Mouse (Mus musculus): Measurements from ENCODE around the gene Irf3. TPM values are rescaled to one million over a fixed set of nuclear protein-coding genes. Genes with fewer than 3 reads are reported as not detected.
A peak's percentile ranks its signal among the peaks of the same experiment; 100 is the strongest.

Gene Irf3
- polyA plus RNA-seq, 1 experiment from 2014 or later: 83.5 TPM

GRCm38 (mm10) chr7:44981539-44981938 is 15.9 kb upstream of the Irf3 start:
- H3K27me3 ChIP-seq (ENCODE audit: control insufficient read depth, insufficient read depth, low read length): no peaks in the 10 kb centered on the region
- peaks cover 43% of the 10 kb centered on the region for H3K36me3 ChIP-seq (ENCODE audit: control insufficient read depth, insufficient read depth, low read length)
- DNase-seq (ENCODE audit: low spot score) (no peak), ATAC-seq (ENCODE audit: insufficient number of reproducible peaks, low FRiP score, low TSS enrichment, low read depth) (no peak)
- H3K27ac ChIP-seq (replicated peaks; ENCODE audit: low read depth, low read length): no peak overlapping the region
- no peak overlapping the region for H3K9ac ChIP-seq (ENCODE audit: low read length)
- no peaks in the 10 kb centered on the region for H3K9me3 ChIP-seq (ENCODE audit: control insufficient read depth, low read length)
- H3K4me1 ChIP-seq (ENCODE audit: control insufficient read depth, insufficient read depth, low read length): peaks cover 9% of the 10 kb centered on the region
- no peak overlapping the region for H3K4me3 ChIP-seq (ENCODE audit: low read depth, low read length)
- WGBS: 92% methylated on average over 8 of the region's 8 CpGs
- H3K4me2 ChIP-seq (ENCODE audit: low read depth, severe bottlenecking): no peak overlapping the region

- 41% methylated on average over 6 of the region's 6 CpGs for WGBS
- peaks cover 27% of the 10 kb centered on the region for H3K36me3 ChIP-seq (ENCODE audit: control insufficient read depth, insufficient read depth, low read length)
- H3K4me1 ChIP-seq (ENCODE audit: control insufficient read depth, insufficient read depth, low read length): peaks cover 9% of the 10 kb centered on the region
- H3K9me3 ChIP-seq (ENCODE audit: control insufficient read depth, low read length): no peaks in the 10 kb centered on the region
- DNase-seq (ENCODE audit: low spot score): peak; percentile 92
- H3K27me3 ChIP-seq (ENCODE audit: control insufficient read depth, insufficient read depth, low read length): no peaks in the 10 kb centered on the region
- H3K27ac ChIP-seq (replicated peaks; ENCODE audit: low read depth, low read length): no peak overlapping the region
- no peak for ATAC-seq (ENCODE audit: insufficient number of reproducible peaks, low FRiP score, low TSS enrichment, low read depth)
- no peak overlapping the region for H3K4me3 ChIP-seq (ENCODE audit: low read depth, low read length)
- no peak overlapping the region for H3K4me2 ChIP-seq (ENCODE audit: low read depth, severe bottlenecking)
- no peak overlapping the region for H3K9ac ChIP-seq (ENCODE audit: low read length)
These were observed 14.4 kb upstream of the Irf3 start for GRCm38 (mm10) chr7:44983085-44983484.

- no peak overlapping the region; the same call in 1 of the 2 replicates for H3K9ac ChIP-seq (ENCODE audit: low read length)
- H3K4me2 ChIP-seq (ENCODE audit: low read depth, severe bottlenecking): peak overlapping the region; percentile 63; the same call in 1 of the 2 replicates
- H3K36me3 ChIP-seq (ENCODE audit: control insufficient read depth, insufficient read depth, low read length): peaks cover 19% of the 10 kb centered on the region
- no peak overlapping the region for H3K27ac ChIP-seq (replicated peaks; ENCODE audit: low read depth, low read length)
- WGBS: 83% methylated on average over 7 of the region's 7 CpGs
- no peaks in the 10 kb centered on the region for H3K27me3 ChIP-seq (ENCODE audit: control insufficient read depth, insufficient read depth, low read length)
- H3K4me3 ChIP-seq (ENCODE audit: low read depth, low read length): no peak overlapping the region; the same call in none of the 2 replicates
- DNase-seq (ENCODE audit: low spot score) (no peak), ATAC-seq (ENCODE audit: insufficient number of reproducible peaks, low FRiP score, low TSS enrichment, low read depth) (no peak)
- H3K4me1 ChIP-seq (ENCODE audit: control insufficient read depth, insufficient read depth, low read length): peaks cover 9% of the 10 kb centered on the region
- no peaks in the 10 kb centered on the region for H3K9me3 ChIP-seq (ENCODE audit: control insufficient read depth, low read length)
These were observed 13.3 kb upstream of the Irf3 start for GRCm38 (mm10) chr7:44983944-44984832.

GRCm38 (mm10) chr7:44984833-44985164 is 12.6 kb upstream of the Irf3 start:
- Histone ChIP-seq H3K4me1 (ENCODE audit: control insufficient read depth, insufficient read depth, low read length) (peaks cover 9% of the 10 kb centered on the region), H3K4me2 (ENCODE audit: low read depth, severe bottlenecking) (peak overlapping the region; percentile 63), H3K27me3 (ENCODE audit: control insufficient read depth, insufficient read depth, low read length) (no peaks in the 10 kb centered on the region), H3K4me3 (ENCODE audit: low read depth, low read length) (peak overlapping the region; percentile 70), H3K36me3 (ENCODE audit: control insufficient read depth, insufficient read depth, low read length) (peaks cover 14% of the 10 kb centered on the region), H3K9me3 (ENCODE audit: control insufficient read depth, low read length) (no peaks in the 10 kb centered on the region), H3K27ac (replicated peaks; ENCODE audit: low read depth, low read length) (no peak overlapping the region), H3K9ac (ENCODE audit: low read length) (no peak overlapping the region; the same call in 1 of the 2 replicates)
- 49% methylated on average over 3 of the region's 3 CpGs for WGBS
- ATAC-seq (ENCODE audit: insufficient number of reproducible peaks, low FRiP score, low TSS enrichment, low read depth) (no peak), DNase-seq (ENCODE audit: low spot score) (no peak)

- peak; percentile 85 for DNase-seq (ENCODE audit: low spot score)
- peak overlapping the region; percentile 70 for H3K4me3 ChIP-seq (ENCODE audit: low read depth, low read length)
- 0 out of 2 replicates have a peak, but pooled peaks have one; percentile 6 for ATAC-seq (ENCODE audit: insufficient number of reproducible peaks, low FRiP score, low TSS enrichment, low read depth)
- no peaks in the 10 kb centered on the region for H3K9me3 ChIP-seq (ENCODE audit: control insufficient read depth, low read length)
- peak overlapping the region; percentile 99 for H3K9ac ChIP-seq (ENCODE audit: low read length)
- H3K27ac ChIP-seq (replicated peaks; ENCODE audit: low read depth, low read length): peak overlapping the region; percentile 72
- peaks cover 14% of the 10 kb centered on the region for H3K36me3 ChIP-seq (ENCODE audit: control insufficient read depth, insufficient read depth, low read length)
- H3K27me3 ChIP-seq (ENCODE audit: control insufficient read depth, insufficient read depth, low read length): no peaks in the 10 kb centered on the region
- peak overlapping the region; percentile 63 for H3K4me2 ChIP-seq (ENCODE audit: low read depth, severe bottlenecking)
- 0% methylated on average over 40 of the region's 45 CpGs for WGBS
- peaks cover 9% of the 10 kb centered on the region for H3K4me1 ChIP-seq (ENCODE audit: control insufficient read depth, insufficient read depth, low read length)
These were observed 11.8 kb upstream of the Irf3 start for GRCm38 (mm10) chr7:44985595-44986191.

GRCm38 (mm10) chr7:44986192-44986878 is 11.1 kb upstream of the Irf3 start, which contains the start of gene Prmt1:
Gene Prmt1 (minus strand): TSS chr7:44986568.
- DNase-seq (ENCODE audit: low spot score) (peak; percentile 97), ATAC-seq (ENCODE audit: insufficient number of reproducible peaks, low FRiP score, low TSS enrichment, low read depth) (peak; percentile 97)
- Histone ChIP-seq H3K9me3 (ENCODE audit: control insufficient read depth, low read length) (no peaks in the 10 kb centered on the region), H3K4me1 (ENCODE audit: control insufficient read depth, insufficient read depth, low read length) (peaks cover 9% of the 10 kb centered on the region), H3K4me3 (ENCODE audit: low read depth, low read length) (peak within 1 kb of the TSS; percentile 70), H3K27me3 (ENCODE audit: control insufficient read depth, insufficient read depth, low read length) (no peaks in the 10 kb centered on the region), H3K36me3 (ENCODE audit: control insufficient read depth, insufficient read depth, low read length) (peaks cover 9% of the 10 kb centered on the region), H3K4me2 (ENCODE audit: low read depth, severe bottlenecking) (peak within 1 kb of the TSS; percentile 73), H3K9ac (ENCODE audit: low read length) (peak within 1 kb of the TSS; percentile 99), H3K27ac (replicated peaks; ENCODE audit: low read depth, low read length) (peak within 1 kb of the TSS; percentile 91)
- under 1% methylated on average over 42 of the region's 42 CpGs for WGBS

GRCm38 (mm10) chr7:44986879-44987718 is 10.3 kb upstream of the Irf3 start:
- no peaks in the 10 kb centered on the region for H3K27me3 ChIP-seq (ENCODE audit: control insufficient read depth, insufficient read depth, low read length)
- peak overlapping the region; percentile 91 for H3K27ac ChIP-seq (replicated peaks; ENCODE audit: low read depth, low read length)
- H3K4me1 ChIP-seq (ENCODE audit: control insufficient read depth, insufficient read depth, low read length): peaks cover 9% of the 10 kb centered on the region
- peak overlapping the region; percentile 94 for H3K9ac ChIP-seq (ENCODE audit: low read length)
- peak; percentile 86 for DNase-seq (ENCODE audit: low spot score)
- peaks cover 2% of the 10 kb centered on the region for H3K36me3 ChIP-seq (ENCODE audit: control insufficient read depth, insufficient read depth, low read length)
- H3K9me3 ChIP-seq (ENCODE audit: control insufficient read depth, low read length): no peaks in the 10 kb centered on the region
- H3K4me3 ChIP-seq (ENCODE audit: low read depth, low read length): peak overlapping the region; percentile 70
- ATAC-seq (ENCODE audit: insufficient number of reproducible peaks, low FRiP score, low TSS enrichment, low read depth): peak; percentile 36
- WGBS: under 1% methylated on average over 29 of the region's 29 CpGs
- peak overlapping the region; percentile 73 for H3K4me2 ChIP-seq (ENCODE audit: low read depth, severe bottlenecking)

Measured in limb, embryonic 11.5 days (tissue).